Mouse (Mus musculus): Measurements from ENCODE around the gene Itih5. TPM values are rescaled to one million over a fixed set of nuclear protein-coding genes. Genes with fewer than 3 reads are reported as not detected.

Itih5 gene
- total RNA-seq, 2 experiments from 2014 or later = 12.6 to 14.8 TPM

Other genes starting within 250 kb of the Itih5 start
- 10 to 100 TPM; 10.5 to 11.4 TPM for gene Taf3, start 105.0 kb upstream of the Itih5 start, total RNA-seq (2021)
- 100 to 1,000 TPM; 281 to 321 TPM for gene Atp5c1, start 73.1 kb upstream of the Itih5 start, total RNA-seq (2021)
- gene Kin, start 73.0 kb upstream of the Itih5 start, total RNA-seq (2021) = 10 to 100 TPM; 13.3 to 15.3 TPM
- gene Itih2, start 22.2 kb upstream of the Itih5 start, total RNA-seq (2021) = 1 to 10 TPM; 2.1 to 2.7 TPM
- 1 to 10 TPM; 5.4 to 5.7 TPM for gene Sfmbt2, start 216.9 kb downstream of the Itih5 start, total RNA-seq (2021)

Measured in layer of hippocampus, postnatal 10 days (tissue).